Mouse (Mus musculus): ENCODE measurements at regions not wholly inside any gene's neighbourhood (a gene's known extent, or its start where the extent isn't known, plus 50 kb on each side); places are given as distances from the start of the nearest gene placed in this dataset.

- no peak for DNase-seq
- intact Hi-C loops (cut with DNase I): no loop called here
These were observed 105.4 kb upstream of the Mroh9 start for GRCm38 (mm10) chr1:163190841-163191240.

- DNase-seq: no peak
These were observed 96.4 kb upstream of the Mroh9 start for GRCm38 (mm10) chr1:163181851-163182250.

GRCm38 (mm10) chr1:163177011-163177410 is 91.5 kb upstream of the Mroh9 start:
- DNase-seq: no peak
- intact Hi-C loops (cut with DNase I): no loop called here

More at GRCm38 (mm10) chr1:163181851-163182250, 96.4 kb upstream of the Mroh9 start:
- intact Hi-C loops (cut with DNase I): no loop called here

- DNase-seq: peak; percentile 29 to 34
- intact Hi-C loops (cut with DNase I): no loop called here
These were observed 81.6 kb upstream of the Mroh9 start for GRCm38 (mm10) chr1:163167051-163167450.

- no peak for DNase-seq
- intact Hi-C loops (cut with DNase I): no loop called here
These were observed 78.2 kb upstream of the Mroh9 start for GRCm38 (mm10) chr1:163163636-163164035.

GRCm38 (mm10) chr1:163159911-163160310 is 74.4 kb upstream of the Mroh9 start:
- DNase-seq: no peak
- intact Hi-C loops (cut with DNase I): no loop called here

GRCm38 (mm10) chr1:163158491-163158890 is 73.0 kb upstream of the Mroh9 start:
- DNase-seq: no peak
- intact Hi-C loops (cut with DNase I): no loop called here

GRCm38 (mm10) chr1:163150203-163150855 is 64.9 kb upstream of the Mroh9 start:
- intact Hi-C loops (cut with DNase I): loop anchor here (1.0 to 5.0 kb wide), 4 partner anchors 162 to 987 kb away; partner anchors contain the start of gene Prrx1

GRCm38 (mm10) chr1:163146641-163147040 is 61.2 kb upstream of the Mroh9 start:
- intact Hi-C loops (cut with DNase I): no loop called here
- no peak for DNase-seq

More at GRCm38 (mm10) chr1:163150203-163150855, 64.9 kb upstream of the Mroh9 start:
- peak; percentile 69 to 73 for DNase-seq

- intact Hi-C loops (cut with DNase I): no loop called here
- DNase-seq: no peak
These were observed 57.6 kb upstream of the Mroh9 start for GRCm38 (mm10) chr1:163143113-163143512.

GRCm38 (mm10) chr1:163141471-163141870 is 56.0 kb upstream of the Mroh9 start:
- DNase-seq: no peak
- intact Hi-C loops (cut with DNase I): no loop called here

- intact Hi-C loops (cut with DNase I): no loop called here
- DNase-seq: no peak
These were observed 52.7 kb upstream of the Mroh9 start for GRCm38 (mm10) chr1:163138179-163138578.
